Mouse (Mus musculus) liver, embryonic 14.5 days (tissue): Measurements from ENCODE around the gene E2f4. TPM values are rescaled to one million over a fixed set of nuclear protein-coding genes. Genes with fewer than 3 reads are reported as not detected.

ENCODE experiments used
- ATAC-seq: fragments of 200-750 bp; cut with Nextera tagmentation; 2 replicates; pipeline ENCODE4 v1.8.0; 2017; ENCODE audit warnings: moderate number of reproducible peaks, mild to moderate bottlenecking, moderate library complexity; ENCODE audit not compliant: insufficient read depth
- DNase-seq, 3 experiments: peaks; one replicate each; pipeline ENCODE4 v3.0.0-alpha.2; 2012 to 2013; ENCODE audit warnings: low read depth in 3 of 3, low spot score in 3 of 3
- H3K27ac ChIP-seq: fragments of 300-500 bp; sonication (generic); 2 replicates; pipeline ENCODE4 v1.5.1; 2014; ENCODE audit warnings: moderate library complexity, mild to moderate bottlenecking, control low read depth, inconsistent platforms
- H3K27me3 ChIP-seq: fragments of 300-500 bp; sonication (generic); 2 replicates; pipeline ENCODE4 v1.6.1; 2014; ENCODE audit warnings: mild to moderate bottlenecking, low read length, moderate library complexity; ENCODE audit not compliant: control insufficient read depth, insufficient read depth
- H3K36me3 ChIP-seq: fragments of 300-500 bp; sonication (generic); replicated peaks from 2 replicates; pipeline ENCODE4 v1.6.1; 2014; ENCODE audit warnings: low read depth; ENCODE audit not compliant: control insufficient read depth, insufficient read depth
- H3K4me1 ChIP-seq, 2 experiments: fragments of 200-500 bp in 1 of 2; fragments of 300-500 bp in 1 of 2; sonication (generic) in 1 of 2; replicated peaks; 2 replicates each; pipeline ENCODE4 v1.6.1; 2012 to 2014; ENCODE audit warnings: antibody characterized with exemption in 1 of 2, inconsistent platforms in 1 of 2, low read length in 1 of 2; ENCODE audit not compliant: control insufficient read depth in 2 of 2, insufficient read depth in 2 of 2
- H3K4me2 ChIP-seq: fragments of 300-500 bp; sonication (generic); 2 replicates; pipeline ENCODE4 v1.6.1; 2014; ENCODE audit warnings: low read depth, mild to moderate bottlenecking, control low read depth, moderate library complexity
- H3K4me3 ChIP-seq, 2 experiments: fragments of 200-500 bp in 1 of 2; fragments of 300-500 bp in 1 of 2; sonication (generic) in 1 of 2; 2 replicates each; pipeline ENCODE4 v1.5.1; 2012 to 2014; ENCODE audit warnings: low read depth in 2 of 2, low read length in 2 of 2, mild to moderate bottlenecking in 2 of 2, control low read depth in 1 of 2, inconsistent platforms in 1 of 2, moderate library complexity in 1 of 2; ENCODE audit not compliant: insufficient read depth in 1 of 2
- H3K9ac ChIP-seq: fragments of 300-500 bp; sonication (generic); replicated peaks from 2 replicates; pipeline ENCODE4 v1.6.1; 2014; ENCODE audit warnings: mild to moderate bottlenecking, control low read depth, moderate library complexity
- H3K9me3 ChIP-seq: fragments of 300-500 bp; sonication (generic); 2 replicates; pipeline ENCODE4 v1.6.1; 2016; ENCODE audit warnings: low read length, mixed read lengths; ENCODE audit not compliant: control insufficient read depth
- CTCF ChIP-seq: IDR thresholded peaks from 2 replicates; pipeline ENCODE4 v1.5.1; 2016; ENCODE audit warnings: antibody characterized with exemption, low read depth, control low read depth
- EP300 ChIP-seq: IDR thresholded peaks from 2 replicates; pipeline ENCODE4 v1.6.1; 2016; ENCODE audit warnings: antibody characterized with exemption, low read depth
- WGBS: fragments of 180-500 bp; shearing (Covaris S2); extraction: QIAGEN DNeasy Blood & Tissue Kit; methylation state at CpG from one replicate; pipeline ENCODE4 v1.1.7; 2014; ENCODE audit not compliant: insufficient replicate concordance; 5-methylcytosine and 5-hydroxymethylcytosine counted together
- polyA plus RNA-seq, 2 experiments: library from polyadenylated mRNA; depleted of rRNA in 1 of 2; stranded (reverse) in 1 of 2; unstranded in 1 of 2; fragments of >200 nt; fragmentation: Nextera tagmentation in 1 of 2; extraction: Ambion mirVana in 1 of 2; gene quantifications; 2 replicates each; pipeline versions ENCODE4 v1.2.1 to v1.2.3; 2012 to 2014

The E2f4 gene
- polyA plus RNA-seq, 2 experiments: 206 to 275 TPM

DNA sequence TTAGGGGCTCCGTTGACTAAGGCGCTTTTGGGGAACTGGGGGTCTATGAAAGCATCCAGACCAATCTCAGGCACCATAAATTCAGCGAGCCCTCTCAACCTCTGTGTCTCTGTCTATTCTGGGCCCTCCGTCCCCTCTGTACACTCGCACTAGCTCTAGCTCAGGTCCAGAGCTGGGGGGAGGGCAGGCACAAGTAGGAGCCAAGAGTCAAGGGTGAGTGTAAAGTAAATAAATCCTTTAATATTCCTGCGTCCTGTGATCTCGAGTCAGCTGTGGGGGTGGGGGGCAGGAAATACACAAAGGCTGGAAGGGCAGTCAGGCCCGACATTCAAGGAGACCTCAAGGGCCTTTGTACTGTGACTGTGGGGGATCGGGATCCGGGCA, 28.4 kb upstream of the E2f4 start:
- H3K9ac ChIP-seq: no peak overlapping the region
- H3K4me1 ChIP-seq: peaks cover 6 to 7% of the 10 kb centered on the region in 2 experiments
- no peak for DNase-seq
- H3K27ac ChIP-seq: no peak overlapping the region
- no peaks in the 10 kb centered on the region for H3K9me3 ChIP-seq
- ATAC-seq: no peak
- peak overlapping the region in 1 of 2 experiments; percentile 39; a peak in 3 of 4 replicates for H3K4me3 ChIP-seq
- H3K27me3 ChIP-seq: peaks cover 78% of the 10 kb centered on the region
- no peak for TF ChIP-seq EP300
- TF ChIP-seq CTCF: no peak
- no peaks in the 10 kb centered on the region for H3K36me3 ChIP-seq
- H3K4me2 ChIP-seq: peak overlapping the region; percentile 25
- WGBS: 7% methylated on average over 10 of the region's 10 CpGs

DNA sequence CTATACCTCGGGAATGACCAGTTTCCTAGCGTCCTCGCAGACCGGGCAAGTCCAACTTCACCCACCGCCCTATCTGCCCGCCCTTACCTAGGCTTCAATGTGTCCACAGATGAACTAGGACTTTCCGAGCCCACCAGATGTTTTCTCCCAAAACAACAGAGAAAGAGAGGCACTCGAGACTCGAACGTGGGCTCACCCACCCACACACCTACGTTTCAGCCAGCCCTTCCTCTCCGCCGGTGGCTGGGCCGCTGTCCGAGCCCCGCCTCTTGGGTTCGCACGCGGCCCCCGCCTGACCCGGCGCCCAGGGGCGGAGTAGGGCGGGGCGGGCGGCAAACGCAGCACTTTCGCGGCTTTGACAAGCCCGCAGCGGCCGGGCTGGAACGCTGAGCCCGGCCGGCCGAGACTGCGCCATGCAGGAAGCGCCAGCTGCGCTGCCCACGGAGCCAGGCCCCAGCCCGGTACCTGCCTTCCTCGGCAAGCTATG, 28.0 kb upstream of the E2f4 start, which contains the start of gene Hsf4:
Gene Hsf4 (plus strand): TSS at position 341 of the 487 bp plus-strand sequence.
- Histone ChIP-seq H3K27me3 (peaks cover 82% of the 10 kb centered on the region), H3K9me3 (no peaks in the 10 kb centered on the region), H3K4me1 (peaks cover 6 to 7% of the 10 kb centered on the region in 2 experiments), H3K4me2 (peak within 1 kb of the TSS; percentile 25), H3K27ac (no peak within 1 kb of the TSS), H3K36me3 (no peaks in the 10 kb centered on the region), H3K4me3 (peak within 1 kb of the TSS in 1 of 2 experiments; percentile 39; a peak in 3 of 4 replicates), H3K9ac (no peak within 1 kb of the TSS)
- TF ChIP-seq EP300: no peak
- no peak for TF ChIP-seq CTCF
- 1% methylated on average over 42 of the region's 42 CpGs for WGBS
- ATAC-seq (no peak), DNase-seq (no peak)

DNA sequence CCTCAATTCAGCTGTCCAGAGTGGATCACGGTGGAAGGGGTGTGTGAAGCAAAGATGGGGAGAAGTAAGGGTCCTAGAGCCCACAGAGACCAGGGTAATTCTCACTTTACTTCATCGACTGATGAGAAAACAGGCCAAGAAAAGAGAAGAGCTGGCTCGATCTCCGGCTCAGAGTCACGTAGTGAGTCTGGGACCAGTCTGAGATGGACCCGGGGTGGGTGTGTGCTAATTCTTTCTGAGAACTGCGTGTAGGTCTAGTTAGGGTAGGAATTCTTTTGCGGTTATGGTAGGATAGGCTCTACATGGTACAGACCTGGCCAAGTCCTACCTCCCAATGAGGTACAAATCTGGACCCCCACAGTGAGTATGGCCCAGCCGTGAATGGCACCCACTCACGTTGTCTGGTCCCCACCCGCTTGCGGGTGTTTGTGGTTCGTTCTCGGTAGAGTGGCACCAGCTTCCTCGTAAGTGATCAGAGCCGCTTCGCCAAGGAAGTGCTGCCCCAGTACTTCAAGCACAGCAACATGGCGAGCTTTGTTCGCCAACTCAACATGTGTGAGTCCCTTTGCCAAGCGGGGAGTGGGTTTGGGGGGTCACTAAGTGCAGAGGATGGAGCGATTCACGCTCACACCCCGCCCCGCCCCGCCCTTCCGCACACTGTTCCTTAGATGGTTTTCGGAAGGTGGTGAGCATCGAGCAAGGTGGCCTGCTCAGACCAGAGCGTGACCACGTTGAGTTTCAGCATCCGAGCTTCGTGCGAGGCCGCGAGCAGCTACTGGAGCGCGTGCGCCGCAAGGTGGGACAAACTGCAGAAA, 27.2 kb upstream of the E2f4 start:
- TF ChIP-seq CTCF (no peak), EP300 (no peak)
- peaks cover 88% of the 10 kb centered on the region for H3K27me3 ChIP-seq
- H3K4me3 ChIP-seq: no peak overlapping the region; a peak in 1 of 4 replicates
- no peaks in the 10 kb centered on the region; a peak in 1 of 4 replicates for H3K4me1 ChIP-seq
- 3% methylated on average over 39 of the region's 39 CpGs for WGBS
- no peak for DNase-seq
- no peak overlapping the region for H3K9ac ChIP-seq
- peak overlapping the region; percentile 25 for H3K4me2 ChIP-seq
- ATAC-seq: no peak
- H3K36me3 ChIP-seq: no peaks in the 10 kb centered on the region
- no peaks in the 10 kb centered on the region for H3K9me3 ChIP-seq
- H3K27ac ChIP-seq: no peak overlapping the region

DNA sequence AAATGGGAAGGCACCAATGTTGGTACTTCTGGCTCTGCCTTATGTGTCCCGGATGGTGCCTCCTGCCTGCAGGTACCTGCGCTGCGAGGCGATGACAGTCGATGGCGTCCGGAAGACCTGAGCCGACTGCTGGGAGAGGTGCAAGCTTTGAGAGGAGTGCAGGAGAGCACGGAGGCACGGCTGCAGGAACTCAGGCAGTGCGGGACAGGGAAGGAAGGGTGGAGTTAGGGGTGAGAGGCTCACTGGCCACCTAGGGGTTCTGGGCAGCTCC, 26.6 kb upstream of the E2f4 start:
- TF ChIP-seq CTCF: 0 out of 2 replicates have a peak, but pooled peaks have one; percentile 2
- TF ChIP-seq EP300: no peak
- H3K27me3 ChIP-seq: peaks cover 91% of the 10 kb centered on the region
- no peak overlapping the region for H3K4me2 ChIP-seq
- no peak overlapping the region for H3K9ac ChIP-seq
- ATAC-seq (no peak), DNase-seq (no peak)
- no peaks in the 10 kb centered on the region for H3K9me3 ChIP-seq
- no peaks in the 10 kb centered on the region for H3K36me3 ChIP-seq
- H3K4me3 ChIP-seq: no peak overlapping the region
- peaks cover 0 to 1% of the 10 kb centered on the region in 2 experiments; a peak in 3 of 4 replicates for H3K4me1 ChIP-seq
- 6% methylated on average over 11 of the region's 11 CpGs for WGBS
- no peak overlapping the region for H3K27ac ChIP-seq

DNA sequence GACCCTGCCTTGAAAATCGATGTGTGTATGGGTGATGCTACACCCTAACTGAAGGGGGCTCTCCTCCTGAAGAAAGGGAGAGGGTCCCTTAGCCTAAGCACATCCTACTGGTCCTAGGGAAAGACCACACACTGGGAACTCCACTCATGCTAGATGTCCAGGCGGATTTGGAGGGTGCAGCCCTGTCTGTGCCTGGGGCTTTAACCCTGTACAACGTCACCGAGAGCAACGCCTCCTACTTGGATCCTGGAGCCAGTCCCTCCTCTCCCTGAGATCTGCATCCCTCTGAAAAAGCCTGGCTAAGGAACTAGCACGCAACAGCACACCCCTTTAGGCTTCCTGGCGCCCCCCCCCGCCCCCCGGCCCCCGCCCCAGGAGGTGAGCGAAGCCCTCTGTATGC, 22.1 kb upstream of the E2f4 start:
- peaks cover 85% of the 10 kb centered on the region for H3K27me3 ChIP-seq
- WGBS: 11% methylated on average over 11 of the region's 11 CpGs
- no peaks in the 10 kb centered on the region for H3K9me3 ChIP-seq
- H3K4me1 ChIP-seq: peaks cover 4 to 6% of the 10 kb centered on the region in 2 experiments; a peak in 3 of 4 replicates
- no peaks in the 10 kb centered on the region for H3K36me3 ChIP-seq
- TF ChIP-seq EP300: no peak
- TF ChIP-seq CTCF: no peak
- DNase-seq: no peak
- no peak overlapping the region for H3K4me2 ChIP-seq
- no peak overlapping the region for H3K4me3 ChIP-seq
- no peak overlapping the region for H3K9ac ChIP-seq
- no peak overlapping the region for H3K27ac ChIP-seq
- ATAC-seq: no peak
